Mouse (Mus musculus) megakaryocyte-erythroid progenitor cell, adult 5-6 weeks (primary cell): ENCODE measurements around the gene Tmem164. TPM values are rescaled to one million over a fixed set of nuclear protein-coding genes. Genes with fewer than 3 reads are reported as not detected.
"Not testable (repeated sequence)": the region's sequence is repeated elsewhere in the genome, so short reads cannot be mapped to it uniquely, and the experiment has no call there.

ENCODE experiments used
- ATAC-seq: replicated peaks from 2 replicates; pipeline ENCODE4 v1.8.0; 2016; ENCODE audit warnings: mild to moderate bottlenecking, inconsistent platforms; ENCODE audit not compliant: severe bottlenecking, poor library complexity, low FRiP score, low TSS enrichment
- total RNA-seq, 2 experiments: library from RNA; stranded (forward) in 1 of 2; stranded (reverse) in 1 of 2; fragments of 200-1000, 215-1000 nt in 1 of 2; fragments of >200 nt in 1 of 2; fragmentation: Nextera tagmentation in 1 of 2; gene quantifications; 2 replicates each; pipeline ENCODE4 v1.2.3; 2014 to 2017

Tmem164 gene
- total RNA-seq (2014; fragmentation: Nextera tagmentation) (44.4 and 58.5 TPM in 2 replicates), total RNA-seq (2017) (35.3 and 39.9 TPM in 2 replicates)

- peak; percentile 73 for ATAC-seq
These were observed at the start of gene Tmem164 for GRCm38 (mm10) chrX:142681056-142681615. Tmem164 (plus strand) TSS chrX:142681406.

- ATAC-seq, result not testable (repeated sequence)
These were observed 48.2 kb upstream of the Tmem164 start for GRCm38 (mm10) chrX:142632990-142633389.

GRCm38 (mm10) chrX:142647202-142647601 is 34.0 kb upstream of the Tmem164 start:
- no peak for ATAC-seq

- no peak for ATAC-seq
These were observed 31.0 kb upstream of the Tmem164 start for GRCm38 (mm10) chrX:142650117-142650764.

GRCm38 (mm10) chrX:142664704-142665422 is 16.3 kb upstream of the Tmem164 start:
- no peak for ATAC-seq

GRCm38 (mm10) chrX:142665423-142665805 is 15.8 kb upstream of the Tmem164 start:
- no peak for ATAC-seq

GRCm38 (mm10) chrX:142669312-142670091 is 11.7 kb upstream of the Tmem164 start:
- ATAC-seq, result no peak

GRCm38 (mm10) chrX:142670121-142670520 is 11.1 kb upstream of the Tmem164 start:
- no peak for ATAC-seq

- no peak for ATAC-seq
These were observed 10.1 kb upstream of the Tmem164 start for GRCm38 (mm10) chrX:142671141-142671540.

GRCm38 (mm10) chrX:142672701-142673100 is 8.5 kb upstream of the Tmem164 start:
- no peak for ATAC-seq

- no peak for ATAC-seq
These were observed 4.0 kb upstream of the Tmem164 start for GRCm38 (mm10) chrX:142677193-142677592.

GRCm38 (mm10) chrX:142678499-142679474 is 2.4 kb upstream of the Tmem164 start:
- ATAC-seq, result peak; percentile 46; the same call in 1 of the 2 replicates

- no peak for ATAC-seq
These were observed 1.5 kb upstream of the Tmem164 start for GRCm38 (mm10) chrX:142679502-142680250.

GRCm38 (mm10) chrX:142680391-142681055 is 683 bp upstream of the Tmem164 start:
- no peak for ATAC-seq

- peak; percentile 40 for ATAC-seq
These were observed 473 bp downstream of the Tmem164 start for GRCm38 (mm10) chrX:142681616-142682141.

GRCm38 (mm10) chrX:142682176-142682820 is 1.1 kb downstream of the Tmem164 start:
- ATAC-seq, result no peak

- ATAC-seq, result no peak
These were observed 1.8 kb downstream of the Tmem164 start for GRCm38 (mm10) chrX:142682990-142683389.
